Mouse (Mus musculus) heart, adult 18-20 months (tissue): ENCODE measurements around the gene Tescl. TPM values are rescaled to one million over a fixed set of nuclear protein-coding genes. Genes with fewer than 3 reads are reported as not detected.

Experiments
- DNase-seq, 2 experiments: peaks; one replicate each; pipeline ENCODE4 v3.0.0; 2021 to 2022; ENCODE audit warnings: mixed read lengths in 1 of 2
- long read RNA-seq, 2 experiments: library from polyadenylated mRNA; stranded (forward); transcript quantifications; one replicate each; pipeline ENCODE4 v2.0.0; 2021
- total RNA-seq, 2 experiments: library from RNA; stranded (reverse); gene quantifications; 2 replicates each; pipeline ENCODE4 v1.2.3; 2021

The Tescl gene
- total RNA-seq = under 1 TPM in 1 of 2 experiments, not detected in 1; 0.32 TPM
- long read RNA-seq, experiment 1, partial matches to known transcripts = 0 of 1 reads
- long read RNA-seq, experiment 1, other reads (novel, unspliced or antisense) = 0 of 1 reads
- long read RNA-seq, experiment 2, partial matches to known transcripts = 0 of 1 reads
- long read RNA-seq, experiment 2, other reads (novel, unspliced or antisense) = 0 of 1 reads

DNA sequence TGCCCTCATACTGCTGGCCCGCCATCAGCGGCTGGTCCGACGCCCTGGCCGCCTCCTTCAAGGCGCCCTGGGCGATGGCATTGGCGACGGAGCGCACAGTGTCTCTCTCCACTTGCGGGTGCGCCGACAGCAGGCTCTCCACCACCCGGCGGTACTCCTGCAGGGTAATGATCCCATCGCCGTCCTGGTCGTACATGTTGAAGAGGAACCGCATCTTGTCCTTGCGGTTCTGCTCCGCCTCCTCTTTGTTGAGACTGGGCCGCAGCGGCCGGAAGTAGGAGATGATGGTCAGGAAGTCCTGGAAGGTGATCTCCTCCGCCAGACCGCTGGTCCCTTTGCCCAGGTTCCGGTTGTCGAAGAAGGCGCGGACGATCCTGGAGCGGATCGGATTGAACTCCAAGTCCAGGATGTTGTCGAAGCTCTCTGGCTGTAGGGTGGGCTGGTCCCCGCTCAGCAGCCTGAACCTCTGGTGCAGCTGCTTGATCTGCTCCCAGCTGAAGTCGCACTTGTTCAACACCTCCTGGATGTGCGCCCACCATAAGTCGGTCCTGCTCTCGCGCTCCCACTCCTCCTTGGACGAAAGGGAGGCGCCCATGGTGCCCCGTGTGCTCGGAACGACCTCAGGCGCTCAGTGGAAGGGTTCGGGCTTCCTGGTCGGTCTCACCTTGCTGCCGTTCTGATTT lies at the start of gene Tescl:
Gene Tescl, minus strand, starts transcription at position 633 of the 683 bp plus-strand sequence.
- DNase-seq = peak in 1 of 2 experiments; percentile 4

DNA sequence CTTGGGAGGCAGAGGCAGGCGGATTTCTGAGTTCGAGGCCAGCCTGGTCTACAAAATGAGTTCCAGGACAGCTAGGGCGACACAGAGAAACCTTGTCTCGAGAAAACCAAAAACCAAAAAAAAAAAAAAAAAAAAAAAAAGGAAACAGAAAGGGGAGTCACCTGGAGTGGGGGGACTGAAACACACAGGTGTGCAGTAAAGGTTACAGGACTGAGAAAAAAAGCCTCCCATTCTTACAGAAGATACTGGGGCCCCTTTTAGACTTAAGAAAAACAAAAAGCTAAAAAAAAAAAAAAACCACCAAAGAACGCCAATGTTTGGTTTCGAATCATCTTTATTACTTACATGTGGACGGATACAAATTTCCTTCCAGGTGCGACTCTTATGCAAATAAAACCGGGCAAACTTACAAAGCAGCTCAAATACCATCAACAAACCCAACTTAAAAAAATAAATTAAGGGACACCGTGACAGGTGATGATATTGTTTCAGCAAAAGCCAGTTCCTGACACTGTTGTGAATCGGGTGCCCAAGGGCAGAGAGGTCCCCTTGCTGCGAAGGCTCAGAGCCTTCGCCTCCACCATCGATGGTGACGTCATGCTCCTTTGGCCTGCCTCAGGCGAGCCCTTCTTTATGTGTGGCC lies 49.1 kb upstream of the Tescl start:
- DNase-seq = no peak

- DNase-seq = no peak
These were observed 46.6 kb upstream of the Tescl start for GRCm38 (mm10) chr7:24380370-24380769.

- DNase-seq = no peak
These were observed 46.2 kb upstream of the Tescl start for GRCm38 (mm10) chr7:24379934-24380333.

GRCm38 (mm10) chr7:24378049-24378701 lies 44.4 kb upstream of the Tescl start:
- DNase-seq = no peak

DNA sequence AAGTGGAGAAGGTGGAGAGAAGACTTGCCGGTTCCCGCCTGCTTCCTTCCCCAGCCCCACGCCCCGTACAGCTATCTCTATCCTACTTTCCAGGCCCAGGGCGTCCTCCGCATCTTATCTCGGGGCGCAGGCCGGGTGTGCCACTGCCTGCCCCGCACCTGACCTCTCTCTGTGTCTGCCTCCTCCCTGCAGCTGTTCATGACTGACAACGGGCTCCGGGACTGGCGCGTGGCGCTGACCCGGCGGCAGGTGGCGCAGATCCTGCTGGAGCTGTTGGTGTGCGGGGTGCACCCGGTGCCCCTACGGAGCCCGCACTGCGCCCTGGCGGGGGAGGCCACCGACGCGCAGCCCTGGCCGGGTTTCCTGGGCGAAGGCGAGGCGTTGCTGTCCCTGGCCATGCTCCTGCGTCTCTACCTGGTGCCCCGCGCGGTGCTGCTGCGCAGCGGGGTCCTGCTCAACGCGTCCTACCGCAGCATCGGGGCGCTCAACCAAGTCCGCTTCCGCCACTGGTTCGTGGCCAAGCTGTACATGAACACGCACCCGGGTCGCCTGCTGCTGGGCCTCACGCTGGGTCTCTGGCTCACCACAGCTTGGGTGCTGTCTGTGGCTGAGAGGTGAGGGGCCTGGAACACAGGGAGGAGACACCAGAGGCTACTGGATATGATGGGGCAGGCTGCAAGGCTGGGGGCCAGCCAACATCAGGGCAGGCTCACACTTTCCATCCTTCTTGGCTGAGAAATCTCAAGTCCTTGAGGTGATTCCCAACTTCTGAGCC lies 43.5 kb upstream of the Tescl start:
- DNase-seq = peak; percentile 49 to 63

- DNase-seq = no peak
These were observed 42.7 kb upstream of the Tescl start for GRCm38 (mm10) chr7:24376456-24376855.

DNA sequence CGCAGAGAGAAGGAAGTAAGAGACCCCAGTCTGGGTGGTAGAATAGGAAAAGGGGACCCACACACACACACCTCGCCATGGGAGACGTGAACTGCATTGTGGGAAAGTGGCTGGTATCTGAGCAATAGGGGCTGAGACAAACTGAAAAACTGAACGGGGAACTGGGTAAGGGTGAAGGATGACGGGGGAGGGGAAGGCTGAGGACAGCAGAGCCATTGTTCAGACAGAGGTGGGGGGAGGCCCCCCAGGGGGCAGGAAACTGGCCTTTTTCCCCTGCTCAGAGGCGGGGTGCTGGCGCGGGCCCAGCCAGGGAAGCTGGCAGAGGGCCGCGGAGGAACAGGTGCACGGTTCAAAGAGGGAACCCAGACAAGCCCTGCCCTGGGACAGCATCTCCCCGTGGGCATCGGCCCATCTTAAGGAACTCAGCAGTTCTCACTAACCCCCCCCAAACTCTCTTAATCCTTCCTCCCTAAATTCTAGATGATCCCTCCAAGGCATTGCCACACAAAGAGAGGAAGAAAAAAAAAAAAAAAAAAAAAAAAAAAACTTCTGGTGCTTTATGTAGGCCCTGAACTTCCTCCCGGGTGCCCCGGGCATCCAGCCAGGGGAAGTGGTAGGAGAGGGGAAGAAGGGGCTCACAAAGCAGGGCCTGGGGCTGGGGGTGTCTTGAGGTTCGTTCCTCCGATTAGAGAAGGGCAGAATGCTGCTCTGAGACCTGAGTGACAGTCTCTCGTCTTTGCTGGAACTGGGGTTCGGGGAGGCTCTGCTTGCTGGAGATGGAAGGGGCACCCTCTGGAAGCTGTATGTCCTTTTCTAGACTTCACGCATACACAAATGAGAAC lies 40.0 kb upstream of the Tescl start:
- peak; percentile 34 to 62 for DNase-seq

- DNase-seq = no peak
These were observed 39.0 kb upstream of the Tescl start for GRCm38 (mm10) chr7:24372786-24373185.

- DNase-seq = peak in 1 of 2 experiments; percentile 50
These were observed 38.6 kb upstream of the Tescl start for GRCm38 (mm10) chr7:24372300-24372699.

GRCm38 (mm10) chr7:24371809-24372145 lies 38.0 kb upstream of the Tescl start:
- no peak for DNase-seq

DNA sequence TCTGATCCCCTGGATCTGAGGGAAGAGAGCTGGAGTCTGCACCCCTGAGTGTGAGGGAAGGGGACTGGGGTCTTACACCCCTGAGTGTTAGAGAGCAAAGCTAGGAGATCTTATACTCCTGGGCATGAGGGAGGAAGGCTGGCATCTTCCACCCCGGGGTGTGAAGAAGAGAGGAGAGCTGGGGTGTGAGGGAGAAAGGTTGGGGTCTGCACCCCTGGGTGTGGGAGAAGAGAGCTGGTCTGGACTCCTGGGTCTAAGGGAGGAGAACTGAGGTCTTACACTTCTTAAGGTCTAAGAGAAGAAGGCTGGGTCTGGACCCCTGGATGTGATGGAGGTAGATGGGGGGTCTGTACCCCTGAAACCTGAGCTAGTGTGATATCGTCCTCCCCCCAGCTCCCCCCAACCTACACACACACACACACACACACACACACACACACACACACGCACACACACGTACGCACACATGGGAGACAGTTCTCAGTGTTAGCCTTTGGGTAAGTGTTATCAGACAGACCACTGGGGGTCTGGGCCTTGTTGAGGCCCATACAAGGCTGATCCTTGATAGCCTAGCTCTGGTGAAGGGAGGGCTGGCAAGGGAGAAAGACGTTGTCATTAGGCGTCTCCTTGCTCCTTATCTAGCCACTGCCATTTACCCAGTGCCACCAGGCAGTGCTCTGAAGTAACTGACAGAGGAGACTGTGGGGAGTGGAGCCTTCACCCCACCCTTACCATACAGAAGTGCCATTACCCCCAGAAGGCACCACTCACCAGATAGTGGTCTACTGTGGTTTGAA lies 37.5 kb upstream of the Tescl start:
- no peak for DNase-seq

DNA sequence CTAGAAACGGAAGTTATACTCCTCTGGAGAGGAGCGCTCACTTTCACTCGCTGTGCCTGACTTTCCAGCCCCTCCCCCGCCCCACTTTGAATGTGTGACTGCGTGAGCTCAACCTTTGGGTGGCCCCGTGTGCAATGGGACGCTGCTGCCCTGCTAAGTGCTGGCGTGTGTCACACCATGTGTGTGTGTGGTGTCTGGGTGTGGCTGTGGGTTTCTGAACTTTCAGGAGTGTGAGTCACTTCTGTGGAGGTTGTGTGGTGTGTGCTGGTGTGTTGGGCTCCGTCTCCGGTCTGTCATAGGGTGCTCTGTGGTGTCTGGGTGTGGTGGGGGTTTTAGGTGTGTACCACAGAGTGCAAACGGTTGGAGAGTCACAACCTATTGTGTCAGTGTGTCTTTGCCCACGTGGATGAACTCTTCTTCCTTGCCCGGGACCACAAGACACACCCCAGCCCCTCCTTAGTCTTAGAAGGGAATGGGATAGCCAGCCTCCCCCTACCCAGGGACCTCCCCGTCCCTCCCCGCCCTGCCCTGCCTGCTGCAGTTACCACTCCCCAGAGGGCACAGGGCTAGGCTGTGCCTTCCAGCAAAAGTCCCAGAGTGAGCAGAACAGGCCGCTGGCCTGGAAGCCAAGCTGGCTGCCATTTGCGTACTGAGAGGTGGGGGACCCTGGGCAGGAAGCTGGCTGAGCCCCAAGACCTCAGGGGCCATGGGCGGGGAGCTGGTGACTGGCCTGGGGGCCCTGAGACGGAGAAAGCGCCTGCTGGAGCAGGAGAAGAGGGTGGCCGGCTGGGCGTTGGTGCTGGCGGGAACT lies 36.2 kb upstream of the Tescl start, which contains the start of gene Kcnn4:
Gene Kcnn4, plus strand, starts transcription at position 533 of the 811 bp plus-strand sequence.
- DNase-seq = no peak

DNA sequence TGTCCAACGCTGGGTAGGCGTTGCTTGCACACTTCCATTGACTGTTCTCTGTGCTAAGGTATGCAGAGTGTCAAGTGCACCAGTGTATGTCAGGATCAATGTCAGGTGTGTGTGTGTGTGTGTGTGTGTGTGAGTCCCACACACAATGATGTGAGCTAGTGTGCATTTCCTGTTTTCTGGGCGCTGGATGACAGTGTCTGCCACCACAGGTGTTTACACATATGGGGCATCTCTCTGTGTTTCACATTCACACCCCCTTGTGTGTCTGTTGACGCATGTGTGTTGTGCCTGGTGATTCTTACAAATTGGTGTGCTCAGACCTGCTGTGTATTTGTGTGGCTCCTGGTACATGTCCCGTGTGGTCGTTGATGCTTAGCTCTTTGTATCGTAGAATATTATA lies 35.2 kb upstream of the Tescl start:
- no peak for DNase-seq

DNA sequence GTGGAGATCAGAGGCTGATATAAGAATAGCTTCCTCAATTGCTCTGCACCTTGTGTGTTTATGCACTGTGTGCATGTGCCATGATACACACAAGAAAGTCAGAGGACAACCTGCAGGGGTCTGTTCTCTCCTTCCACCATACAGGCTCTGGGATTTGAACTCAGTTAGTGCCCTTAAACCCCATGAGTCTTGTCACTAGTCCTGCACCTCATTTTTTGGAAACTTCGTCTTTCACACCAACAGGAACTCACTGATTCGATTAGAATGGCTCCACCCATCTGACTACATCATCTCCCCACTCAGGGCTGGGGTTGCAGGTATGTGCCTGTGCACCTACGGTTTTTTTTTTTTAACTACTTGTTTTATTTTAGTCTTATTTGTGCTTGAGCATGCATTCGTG lies 34.5 kb upstream of the Tescl start:
- no peak for DNase-seq

- no peak for DNase-seq
These were observed 33.2 kb upstream of the Tescl start for GRCm38 (mm10) chr7:24366716-24367632.

- no peak for DNase-seq
These were observed 31.7 kb upstream of the Tescl start for GRCm38 (mm10) chr7:24365258-24366014.

- DNase-seq = peak; percentile 77 to 92
These were observed 31.1 kb upstream of the Tescl start for GRCm38 (mm10) chr7:24364827-24365226.
